23 mouse cellular contexts compared by ENCODE assay signal in the genomic region with DNA sequence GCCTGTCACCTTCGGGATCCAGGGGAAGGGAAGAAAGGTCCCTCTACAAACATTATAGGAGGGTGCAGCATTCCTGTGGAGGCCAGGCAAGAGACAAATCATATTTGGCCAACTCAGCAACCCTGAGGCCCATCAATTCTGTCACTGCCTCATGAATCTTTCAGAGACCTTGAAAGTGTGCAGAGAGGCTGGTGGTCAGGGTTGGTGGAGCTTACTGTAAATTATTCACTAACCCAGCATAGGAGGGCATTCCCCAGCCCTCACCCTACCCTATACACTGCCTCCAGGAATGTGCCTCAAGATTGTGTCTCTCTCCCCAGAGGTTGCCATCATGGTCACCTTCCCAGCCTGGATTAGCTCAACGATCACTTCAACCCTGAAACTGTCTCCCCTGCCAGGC. TPM values are rescaled to one million over a fixed set of nuclear protein-coding genes. Genes with fewer than 3 reads are reported as not detected.
"Had no signal": no experiment of that assay in that cellular context is flagged by ENCODE, and none has a peak within 500 bp of the region (broad histone marks: within the 10 kb centered on the region; RNA-seq: fewer than 3 reads in every experiment).

No protein-coding gene starts in this region.

- H3K36me3 ChIP-seq: limb, embryonic 12.5 days; limb, embryonic 15.5 days; midbrain, embryonic 12.5 days; neural tube, embryonic 12.5 days had no signal

- H3K9ac ChIP-seq: limb, embryonic 12.5 days; limb, embryonic 15.5 days; liver, embryonic 14.5 days; liver, postnatal 0 days; lung, embryonic 14.5 days; midbrain, embryonic 12.5 days; midbrain, embryonic 15.5 days; neural tube, embryonic 12.5 days; neural tube, embryonic 15.5 days had no signal

- H3K4me2 ChIP-seq: limb, embryonic 12.5 days; limb, embryonic 15.5 days; liver, embryonic 11.5 days; lung, embryonic 14.5 days; midbrain, embryonic 12.5 days; midbrain, embryonic 15.5 days; neural tube, embryonic 12.5 days; neural tube, embryonic 15.5 days had no signal

- H3K9me3 ChIP-seq: limb, embryonic 12.5 days; limb, embryonic 15.5 days; midbrain, embryonic 12.5 days; midbrain, embryonic 15.5 days; neural tube, embryonic 12.5 days; neural tube, embryonic 15.5 days had no signal

- H3K4me3 ChIP-seq: limb, embryonic 12.5 days; limb, embryonic 15.5 days; midbrain, embryonic 12.5 days; midbrain, embryonic 15.5 days; neural tube, embryonic 12.5 days; neural tube, embryonic 15.5 days had no signal

- DNase-seq: kidney, adult 8-10 months; kidney, postnatal 14 days; left cerebral cortex, postnatal 4 days; liver, postnatal 0 days; lung, embryonic 14.5 days; right cerebral cortex, adult 18-20 months; right cerebral cortex, postnatal 14 days; right cerebral cortex, postnatal 4 days; thymus, adult 2 months; thymus, postnatal 14 days; thymus, postnatal 4 days had no signal

- ATAC-seq: liver, postnatal 0 days; lung, postnatal 0 days; midbrain, embryonic 15.5 days had no signal

- H3K27ac ChIP-seq: limb, embryonic 12.5 days; limb, embryonic 15.5 days; liver, embryonic 14.5 days; macrophage; midbrain, embryonic 12.5 days; midbrain, embryonic 15.5 days; neural tube, embryonic 12.5 days; neural tube, embryonic 15.5 days; stomach, postnatal 0 days had no signal

RNA-seq across cellular contexts. Expression of a gene that starts 9.6 kb away (rescaled TPM):
- polyA plus RNA-seq: liver, postnatal 0 days; lung, postnatal 0 days; macrophage had no signal

RNA-seq across cellular contexts. Expression of a gene that starts 12.1 kb away (rescaled TPM):
- polyA plus RNA-seq: limb, embryonic 15.5 days; liver, embryonic 11.5 days; liver, embryonic 14.5 days; liver, postnatal 0 days; lung, embryonic 14.5 days had no signal

RNA-seq across cellular contexts. Expression of a gene that starts 57.9 kb away (rescaled TPM):
- polyA plus RNA-seq: limb, embryonic 12.5 days; liver, embryonic 11.5 days; lung, embryonic 14.5 days; macrophage; midbrain, embryonic 12.5 days; midbrain, embryonic 15.5 days; neural tube, embryonic 12.5 days; neural tube, embryonic 15.5 days; stomach, embryonic 14.5 days had no signal
